Mouse (Mus musculus): ENCODE measurements around the gene Dennd2a. TPM values are rescaled to one million over a fixed set of nuclear protein-coding genes. Genes with fewer than 3 reads are reported as not detected.
A peak's percentile ranks its signal among the peaks of the same experiment; 100 is the strongest.

Dennd2a gene
- polyA plus RNA-seq, 1 experiment from 2014 or later = 12.6 TPM

DNA sequence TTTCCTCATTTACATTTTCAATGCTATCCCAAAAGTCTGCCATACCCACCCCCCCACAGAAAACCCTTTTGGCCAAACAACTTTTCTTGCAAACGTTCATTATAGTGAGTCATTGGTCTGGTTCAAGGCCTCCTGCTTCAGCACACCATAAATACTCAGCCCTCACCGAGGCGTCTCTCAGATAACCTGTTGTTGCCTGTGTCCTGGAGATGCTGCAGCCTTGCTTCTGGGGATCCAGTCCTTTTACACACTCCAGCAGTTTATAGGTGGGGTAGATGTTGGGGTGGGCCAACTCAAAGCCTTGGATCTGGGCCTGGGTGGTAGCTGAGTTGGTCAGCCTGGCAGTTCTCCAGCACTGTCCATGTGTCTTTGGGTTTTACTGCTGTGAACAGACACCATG is 12.8 kb upstream of the Dennd2a start:
- Histone ChIP-seq H3K36me3 (ENCODE audit: control insufficient read depth, insufficient read depth, low read length) (no peaks in the 10 kb centered on the region), H3K4me3 (ENCODE audit: low read depth, low read length) (no peak overlapping the region), H3K4me2 (no peak overlapping the region), H3K27ac (ENCODE audit: low read depth, low read length) (no peak overlapping the region), H3K9ac (ENCODE audit: low read depth, low read length) (no peak overlapping the region), H3K4me1 (replicated peaks; ENCODE audit: control insufficient read depth, insufficient read depth, low read length) (peaks cover 5% of the 10 kb centered on the region; the same call in 1 of the 2 replicates), H3K27me3 (replicated peaks; ENCODE audit: control insufficient read depth, insufficient read depth, low read length) (no peaks in the 10 kb centered on the region), H3K9me3 (ENCODE audit: control insufficient read depth, low read length) (no peaks in the 10 kb centered on the region)
- 74% methylated on average over 3 of the region's 3 CpGs for WGBS
- no peak for DNase-seq (ENCODE audit: low spot score)
- ATAC-seq (replicated peaks; ENCODE audit: low FRiP score) = no peak

GRCm38 (mm10) chr6:39567528-39567927 is 9.9 kb upstream of the Dennd2a start:
- WGBS = 16% methylated on average over 5 of the region's 5 CpGs
- ATAC-seq (replicated peaks; ENCODE audit: low FRiP score) = no peak

DNA sequence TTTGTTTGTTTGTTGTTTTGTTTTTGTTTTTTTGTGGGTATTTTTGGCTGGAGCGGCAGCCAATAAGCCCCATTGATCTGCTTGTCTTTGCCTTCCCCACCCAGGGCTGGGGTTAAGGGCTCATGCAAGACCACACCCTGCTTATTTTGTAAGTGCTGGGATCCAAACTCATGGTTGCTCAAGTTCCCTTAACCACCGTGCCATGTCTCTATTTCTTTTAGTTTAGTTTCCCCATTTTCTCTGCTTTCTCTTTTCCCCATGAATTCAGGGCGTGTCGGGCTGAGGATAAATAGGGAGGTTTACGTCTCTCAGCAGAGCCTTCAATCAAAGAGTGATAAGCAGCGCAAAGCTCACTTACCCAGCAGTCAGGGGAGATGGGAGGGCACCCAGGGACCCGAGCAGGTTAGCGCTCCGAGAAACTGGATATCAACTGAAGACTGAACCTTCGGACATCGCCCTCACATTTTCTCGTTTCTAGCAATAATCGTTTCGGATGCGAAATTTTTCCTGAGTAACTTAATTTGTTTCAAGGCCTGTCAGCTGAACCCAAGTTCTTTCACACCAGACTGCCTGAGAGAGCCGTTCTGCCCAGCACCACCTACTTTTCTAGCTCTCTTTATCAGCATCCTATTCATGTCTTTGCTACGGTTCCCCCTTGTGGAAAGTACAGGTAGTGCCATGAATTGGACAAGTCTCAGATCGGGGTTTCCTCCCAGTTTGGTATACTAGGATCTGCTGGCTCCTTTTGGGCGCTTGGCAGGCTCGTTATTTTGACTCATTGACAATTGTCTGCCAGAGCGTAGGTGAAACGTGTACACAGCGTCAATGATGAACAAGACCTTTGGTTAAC is 4.7 kb upstream of the Dennd2a start:
- Histone ChIP-seq H3K9ac (ENCODE audit: low read depth, low read length) (no peak overlapping the region), H3K27ac (ENCODE audit: low read depth, low read length) (no peak overlapping the region), H3K4me3 (ENCODE audit: low read depth, low read length) (peak overlapping the region; percentile 30), H3K27me3 (replicated peaks; ENCODE audit: control insufficient read depth, insufficient read depth, low read length) (peaks cover 13% of the 10 kb centered on the region), H3K4me2 (peak overlapping the region; percentile 60), H3K9me3 (ENCODE audit: control insufficient read depth, low read length) (no peaks in the 10 kb centered on the region), H3K36me3 (ENCODE audit: control insufficient read depth, insufficient read depth, low read length) (no peaks in the 10 kb centered on the region), H3K4me1 (replicated peaks; ENCODE audit: control insufficient read depth, insufficient read depth, low read length) (peaks cover 8% of the 10 kb centered on the region; the same call in 1 of the 2 replicates)
- ATAC-seq (replicated peaks; ENCODE audit: low FRiP score) (peak; percentile 81), DNase-seq (ENCODE audit: low spot score) (peak; percentile 67)
- 16% methylated on average over 23 of the region's 23 CpGs for WGBS

More at GRCm38 (mm10) chr6:39567528-39567927, 9.9 kb upstream of the Dennd2a start:
- Histone ChIP-seq H3K4me2 (no peak overlapping the region), H3K27ac (ENCODE audit: low read depth, low read length) (no peak overlapping the region), H3K4me1 (replicated peaks; ENCODE audit: control insufficient read depth, insufficient read depth, low read length) (no peaks in the 10 kb centered on the region), H3K9me3 (ENCODE audit: control insufficient read depth, low read length) (no peaks in the 10 kb centered on the region), H3K9ac (ENCODE audit: low read depth, low read length) (no peak overlapping the region), H3K27me3 (replicated peaks; ENCODE audit: control insufficient read depth, insufficient read depth, low read length) (no peaks in the 10 kb centered on the region), H3K36me3 (ENCODE audit: control insufficient read depth, insufficient read depth, low read length) (no peaks in the 10 kb centered on the region), H3K4me3 (ENCODE audit: low read depth, low read length) (no peak overlapping the region)
- DNase-seq (ENCODE audit: low spot score) = no peak

DNA sequence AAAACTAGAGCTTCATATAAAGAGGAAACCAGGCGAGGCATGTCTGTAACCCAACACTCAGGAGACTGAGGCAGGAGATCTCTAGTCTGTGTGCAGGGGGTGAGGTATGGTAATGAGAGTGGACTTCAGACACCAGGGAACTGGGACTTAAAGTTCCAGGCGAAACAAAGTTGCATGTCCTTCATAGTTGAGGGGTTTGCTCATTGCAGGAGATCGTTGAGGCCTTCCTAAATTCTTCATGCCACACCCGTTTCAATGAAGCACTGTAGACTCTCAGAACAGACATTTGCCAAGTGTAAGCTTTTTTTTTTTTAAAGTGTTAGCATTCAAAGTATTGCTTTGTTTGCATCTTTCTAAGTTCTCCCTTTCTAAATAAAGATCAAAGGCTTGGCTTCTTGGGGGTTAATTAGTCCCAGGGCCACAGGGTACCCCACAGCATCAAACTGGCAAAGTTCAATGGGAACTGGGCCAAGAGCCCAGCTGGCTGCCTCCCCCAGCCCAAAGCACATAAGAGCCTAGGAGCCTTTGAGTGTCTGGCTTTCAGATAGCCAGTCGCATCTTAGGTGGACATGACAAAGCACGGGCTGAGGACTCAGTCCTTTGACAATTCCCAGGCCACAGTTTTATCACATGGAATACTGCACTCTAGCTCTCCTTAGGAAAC is 1.7 kb upstream of the Dennd2a start:
- no peak overlapping the region for H3K4me2 ChIP-seq
- no peaks in the 10 kb centered on the region for H3K9me3 ChIP-seq (ENCODE audit: control insufficient read depth, low read length)
- no peak for DNase-seq (ENCODE audit: low spot score)
- WGBS = 60% methylated on average over 6 of the region's 6 CpGs
- H3K4me1 ChIP-seq (replicated peaks; ENCODE audit: control insufficient read depth, insufficient read depth, low read length) = peaks cover 8% of the 10 kb centered on the region
- no peak overlapping the region for H3K27ac ChIP-seq (ENCODE audit: low read depth, low read length)
- no peak overlapping the region for H3K9ac ChIP-seq (ENCODE audit: low read depth, low read length)
- ATAC-seq (replicated peaks; ENCODE audit: low FRiP score) = no peak
- no peaks in the 10 kb centered on the region for H3K36me3 ChIP-seq (ENCODE audit: control insufficient read depth, insufficient read depth, low read length)
- H3K27me3 ChIP-seq (replicated peaks; ENCODE audit: control insufficient read depth, insufficient read depth, low read length) = peaks cover 31% of the 10 kb centered on the region
- no peak overlapping the region for H3K4me3 ChIP-seq (ENCODE audit: low read depth, low read length)

GRCm38 (mm10) chr6:39556900-39557659 is 587 bp downstream of the Dennd2a start:
- peaks cover 31% of the 10 kb centered on the region for H3K27me3 ChIP-seq (replicated peaks; ENCODE audit: control insufficient read depth, insufficient read depth, low read length)
- H3K9me3 ChIP-seq (ENCODE audit: control insufficient read depth, low read length) = no peaks in the 10 kb centered on the region
- H3K4me2 ChIP-seq = peak overlapping the region; percentile 68
- no peaks in the 10 kb centered on the region; the same call in 1 of the 2 replicates for H3K36me3 ChIP-seq (ENCODE audit: control insufficient read depth, insufficient read depth, low read length)
- ATAC-seq (replicated peaks; ENCODE audit: low FRiP score) (peak; percentile 42), DNase-seq (ENCODE audit: low spot score) (peak; percentile 71)
- 2% methylated on average over 54 of the region's 54 CpGs for WGBS
- H3K27ac ChIP-seq (ENCODE audit: low read depth, low read length) = peak overlapping the region; percentile 75
- peaks cover 5% of the 10 kb centered on the region for H3K4me1 ChIP-seq (replicated peaks; ENCODE audit: control insufficient read depth, insufficient read depth, low read length)
- H3K9ac ChIP-seq (ENCODE audit: low read depth, low read length) = peak overlapping the region; percentile 78
- H3K4me3 ChIP-seq (ENCODE audit: low read depth, low read length) = peak overlapping the region; percentile 68

GRCm38 (mm10) chr6:39555648-39555945 is 2.1 kb downstream of the Dennd2a start:
- no peak overlapping the region for H3K4me3 ChIP-seq (ENCODE audit: low read depth, low read length)
- H3K4me1 ChIP-seq (replicated peaks; ENCODE audit: control insufficient read depth, insufficient read depth, low read length) = peaks cover 3% of the 10 kb centered on the region
- H3K9ac ChIP-seq (ENCODE audit: low read depth, low read length) = no peak overlapping the region
- no peaks in the 10 kb centered on the region; the same call in 1 of the 2 replicates for H3K36me3 ChIP-seq (ENCODE audit: control insufficient read depth, insufficient read depth, low read length)
- H3K27ac ChIP-seq (ENCODE audit: low read depth, low read length) = no peak overlapping the region
- WGBS = 73% methylated on average over 2 of the region's 2 CpGs
- no peak for DNase-seq (ENCODE audit: low spot score)
- H3K9me3 ChIP-seq (ENCODE audit: control insufficient read depth, low read length) = no peaks in the 10 kb centered on the region
- peak overlapping the region; percentile 2; the same call in 1 of the 2 replicates for H3K4me2 ChIP-seq
- H3K27me3 ChIP-seq (replicated peaks; ENCODE audit: control insufficient read depth, insufficient read depth, low read length) = peaks cover 31% of the 10 kb centered on the region
- no peak for ATAC-seq (replicated peaks; ENCODE audit: low FRiP score)

DNA sequence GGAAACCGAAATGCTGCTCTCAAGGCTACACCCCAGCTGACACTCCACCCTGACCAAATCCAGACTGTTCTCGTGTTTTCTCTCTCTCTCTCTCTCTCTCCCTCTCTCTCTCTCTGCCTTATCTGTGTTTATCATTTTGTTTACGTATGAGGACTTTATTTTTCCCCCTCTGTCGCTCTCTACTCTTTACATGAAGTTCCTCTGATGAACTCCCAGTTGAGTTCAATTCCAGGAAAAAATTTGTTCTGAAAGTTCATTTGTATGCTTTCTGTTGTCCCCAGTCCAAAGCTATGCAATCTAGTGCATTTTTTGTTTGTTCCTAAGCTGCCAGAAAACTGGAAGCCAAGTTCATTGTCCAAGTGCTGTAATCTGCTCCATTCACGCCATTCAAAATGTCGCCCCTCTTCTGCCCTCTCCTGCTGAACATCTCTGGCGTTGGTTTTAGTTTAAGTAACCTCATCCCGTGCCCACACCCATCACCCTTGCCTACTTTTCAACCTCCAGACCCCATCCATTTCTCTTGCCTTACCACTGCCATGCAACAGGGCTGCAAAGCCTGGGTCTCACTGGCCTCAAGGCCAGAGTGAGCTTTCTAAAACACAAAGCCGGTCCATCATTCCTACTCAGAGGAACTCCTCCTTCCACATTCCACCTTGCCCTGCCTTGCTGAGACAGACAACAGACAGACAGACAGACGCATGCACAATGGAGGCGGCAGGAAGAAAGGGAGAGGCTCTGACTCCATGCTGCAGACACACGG is 2.6 kb downstream of the Dennd2a start:
- Histone ChIP-seq H3K4me2 (peak overlapping the region; percentile 2; the same call in 1 of the 2 replicates), H3K4me1 (replicated peaks; ENCODE audit: control insufficient read depth, insufficient read depth, low read length) (peaks cover 3% of the 10 kb centered on the region), H3K27me3 (replicated peaks; ENCODE audit: control insufficient read depth, insufficient read depth, low read length) (peaks cover 31% of the 10 kb centered on the region), H3K36me3 (ENCODE audit: control insufficient read depth, insufficient read depth, low read length) (no peaks in the 10 kb centered on the region; the same call in 1 of the 2 replicates), H3K4me3 (ENCODE audit: low read depth, low read length) (no peak overlapping the region), H3K9ac (ENCODE audit: low read depth, low read length) (no peak overlapping the region), H3K9me3 (ENCODE audit: control insufficient read depth, low read length) (no peaks in the 10 kb centered on the region), H3K27ac (ENCODE audit: low read depth, low read length) (no peak overlapping the region)
- ATAC-seq (replicated peaks; ENCODE audit: low FRiP score) = no peak
- no peak for DNase-seq (ENCODE audit: low spot score)
- 61% methylated on average over 12 of the region's 12 CpGs for WGBS
